Mouse (Mus musculus): ENCODE results near the gene Dnajb3. TPM values are rescaled to one million over a fixed set of nuclear protein-coding genes. Genes with fewer than 3 reads are reported as not detected.
"Not testable (repeated sequence)": the region's sequence is repeated elsewhere in the genome, so short reads cannot be mapped to it uniquely, and the experiment has no call there.

Dnajb3 gene
- polyA plus RNA-seq, 1 experiment from 2014 or later, result 12.8 TPM

- Histone ChIP-seq H3K9me3 (replicated peaks; ENCODE audit: control insufficient read depth, low read length, poor library complexity, severe bottlenecking) (peaks cover 79% of the 10 kb centered on the region), H3K4me3 (ENCODE audit: low read depth, low read length) (no peak overlapping the region), H3K9ac (ENCODE audit: low read depth, low read length) (no peak overlapping the region), H3K36me3 (ENCODE audit: control insufficient read depth, insufficient read depth, low read length) (no peaks in the 10 kb centered on the region), H3K27ac (ENCODE audit: low read length) (no peak overlapping the region), H3K4me1 (ENCODE audit: control insufficient read depth, insufficient read depth, low read length) (no peaks in the 10 kb centered on the region), H3K4me2 (ENCODE audit: low read length) (no peak overlapping the region), H3K27me3 (ENCODE audit: control insufficient read depth, insufficient read depth, low read depth, low read length) (no peaks in the 10 kb centered on the region)
- ATAC-seq, result no peak
- 70% methylated on average over 7 of the region's 7 CpGs for WGBS
These were observed 22.5 kb upstream of the Dnajb3 start for GRCm38 (mm10) chr1:88228121-88228520.

GRCm38 (mm10) chr1:88227482-88227881 lies 21.9 kb upstream of the Dnajb3 start:
- no peaks in the 10 kb centered on the region for H3K4me1 ChIP-seq (ENCODE audit: control insufficient read depth, insufficient read depth, low read length)
- no peaks in the 10 kb centered on the region for H3K36me3 ChIP-seq (ENCODE audit: control insufficient read depth, insufficient read depth, low read length)
- H3K4me3 ChIP-seq (ENCODE audit: low read depth, low read length), result no peak overlapping the region
- H3K27ac ChIP-seq (ENCODE audit: low read length), result no peak overlapping the region
- no peaks in the 10 kb centered on the region for H3K27me3 ChIP-seq (ENCODE audit: control insufficient read depth, insufficient read depth, low read depth, low read length)
- peaks cover 72% of the 10 kb centered on the region for H3K9me3 ChIP-seq (replicated peaks; ENCODE audit: control insufficient read depth, low read length, poor library complexity, severe bottlenecking)
- no peak overlapping the region for H3K9ac ChIP-seq (ENCODE audit: low read depth, low read length)
- H3K4me2 ChIP-seq (ENCODE audit: low read length), result no peak overlapping the region
- no peak for ATAC-seq
- WGBS, result 63% methylated on average over 2 of the region's 2 CpGs

GRCm38 (mm10) chr1:88226670-88227379 lies 21.2 kb upstream of the Dnajb3 start, which contains the start of gene Mroh2a:
Gene Mroh2a (plus strand): TSS chr1:88226986.
- H3K27me3 ChIP-seq (ENCODE audit: control insufficient read depth, insufficient read depth, low read depth, low read length), result no peaks in the 10 kb centered on the region
- H3K9me3 ChIP-seq (replicated peaks; ENCODE audit: control insufficient read depth, low read length, poor library complexity, severe bottlenecking), result peaks cover 69% of the 10 kb centered on the region
- no peaks in the 10 kb centered on the region for H3K4me1 ChIP-seq (ENCODE audit: control insufficient read depth, insufficient read depth, low read length)
- H3K27ac ChIP-seq (ENCODE audit: low read length), result no peak within 1 kb of the TSS
- no peak within 1 kb of the TSS for H3K4me3 ChIP-seq (ENCODE audit: low read depth, low read length)
- no peaks in the 10 kb centered on the region for H3K36me3 ChIP-seq (ENCODE audit: control insufficient read depth, insufficient read depth, low read length)
- H3K9ac ChIP-seq (ENCODE audit: low read depth, low read length), result no peak within 1 kb of the TSS
- H3K4me2 ChIP-seq (ENCODE audit: low read length), result no peak within 1 kb of the TSS
- 55% methylated on average over 5 of the region's 5 CpGs for WGBS
- ATAC-seq, result no peak

- H3K27ac ChIP-seq (ENCODE audit: low read length), result no peak overlapping the region
- H3K9me3 ChIP-seq (replicated peaks; ENCODE audit: control insufficient read depth, low read length, poor library complexity, severe bottlenecking), result peaks cover 58% of the 10 kb centered on the region
- H3K9ac ChIP-seq (ENCODE audit: low read depth, low read length), result no peak overlapping the region
- H3K4me3 ChIP-seq (ENCODE audit: low read depth, low read length), result no peak overlapping the region
- H3K27me3 ChIP-seq (ENCODE audit: control insufficient read depth, insufficient read depth, low read depth, low read length), result no peaks in the 10 kb centered on the region
- no peaks in the 10 kb centered on the region for H3K36me3 ChIP-seq (ENCODE audit: control insufficient read depth, insufficient read depth, low read length)
- H3K4me2 ChIP-seq (ENCODE audit: low read length), result no peak overlapping the region
- H3K4me1 ChIP-seq (ENCODE audit: control insufficient read depth, insufficient read depth, low read length), result no peaks in the 10 kb centered on the region
- ATAC-seq, result no peak
These were observed 20.2 kb upstream of the Dnajb3 start for GRCm38 (mm10) chr1:88225741-88226140.

GRCm38 (mm10) chr1:88225301-88225700 lies 19.7 kb upstream of the Dnajb3 start:
- H3K9me3 ChIP-seq (replicated peaks; ENCODE audit: control insufficient read depth, low read length, poor library complexity, severe bottlenecking), result peaks cover 54% of the 10 kb centered on the region
- H3K4me1 ChIP-seq (ENCODE audit: control insufficient read depth, insufficient read depth, low read length); H3K27ac ChIP-seq (ENCODE audit: low read length); ATAC-seq; H3K9ac ChIP-seq (ENCODE audit: low read depth, low read length); H3K27me3 ChIP-seq (ENCODE audit: control insufficient read depth, insufficient read depth, low read depth, low read length); H3K4me2 ChIP-seq (ENCODE audit: low read length); H3K36me3 ChIP-seq (ENCODE audit: control insufficient read depth, insufficient read depth, low read length); H3K4me3 ChIP-seq (ENCODE audit: low read depth, low read length): not testable (repeated sequence)
- WGBS, result 37% methylated on average over 2 of the region's 2 CpGs

- peaks cover 43% of the 10 kb centered on the region for H3K9me3 ChIP-seq (replicated peaks; ENCODE audit: control insufficient read depth, low read length, poor library complexity, severe bottlenecking)
- ATAC-seq, result no peak
- no peak overlapping the region for H3K4me3 ChIP-seq (ENCODE audit: low read depth, low read length)
- no peaks in the 10 kb centered on the region for H3K27me3 ChIP-seq (ENCODE audit: control insufficient read depth, insufficient read depth, low read depth, low read length)
- 71% methylated on average over 2 of the region's 2 CpGs for WGBS
- no peak overlapping the region for H3K27ac ChIP-seq (ENCODE audit: low read length)
- H3K4me2 ChIP-seq (ENCODE audit: low read length), result no peak overlapping the region
- no peaks in the 10 kb centered on the region for H3K4me1 ChIP-seq (ENCODE audit: control insufficient read depth, insufficient read depth, low read length)
- no peak overlapping the region for H3K9ac ChIP-seq (ENCODE audit: low read depth, low read length)
- H3K36me3 ChIP-seq (ENCODE audit: control insufficient read depth, insufficient read depth, low read length), result no peaks in the 10 kb centered on the region
These were observed 18.6 kb upstream of the Dnajb3 start for GRCm38 (mm10) chr1:88224029-88224776.

GRCm38 (mm10) chr1:88223591-88223990 lies 18.0 kb upstream of the Dnajb3 start:
- H3K36me3 ChIP-seq (ENCODE audit: control insufficient read depth, insufficient read depth, low read length), result no peaks in the 10 kb centered on the region
- no peak for ATAC-seq
- H3K4me3 ChIP-seq (ENCODE audit: low read depth, low read length), result no peak overlapping the region
- no peak overlapping the region for H3K4me2 ChIP-seq (ENCODE audit: low read length)
- H3K9ac ChIP-seq (ENCODE audit: low read depth, low read length), result no peak overlapping the region
- H3K27ac ChIP-seq (ENCODE audit: low read length), result no peak overlapping the region
- no peaks in the 10 kb centered on the region for H3K4me1 ChIP-seq (ENCODE audit: control insufficient read depth, insufficient read depth, low read length)
- 48% methylated on average over 1 of the region's 1 CpGs for WGBS
- H3K9me3 ChIP-seq (replicated peaks; ENCODE audit: control insufficient read depth, low read length, poor library complexity, severe bottlenecking), result peaks cover 37% of the 10 kb centered on the region
- H3K27me3 ChIP-seq (ENCODE audit: control insufficient read depth, insufficient read depth, low read depth, low read length), result no peaks in the 10 kb centered on the region

- H3K9me3 ChIP-seq (replicated peaks; ENCODE audit: control insufficient read depth, low read length, poor library complexity, severe bottlenecking), result peaks cover 32% of the 10 kb centered on the region
- ATAC-seq; H3K36me3 ChIP-seq (ENCODE audit: control insufficient read depth, insufficient read depth, low read length); H3K4me1 ChIP-seq (ENCODE audit: control insufficient read depth, insufficient read depth, low read length); H3K4me2 ChIP-seq (ENCODE audit: low read length); H3K9ac ChIP-seq (ENCODE audit: low read depth, low read length); H3K4me3 ChIP-seq (ENCODE audit: low read depth, low read length); H3K27ac ChIP-seq (ENCODE audit: low read length); H3K27me3 ChIP-seq (ENCODE audit: control insufficient read depth, insufficient read depth, low read depth, low read length): not testable (repeated sequence)
These were observed 17.5 kb upstream of the Dnajb3 start for GRCm38 (mm10) chr1:88223011-88223515.

GRCm38 (mm10) chr1:88222216-88222615 lies 16.6 kb upstream of the Dnajb3 start:
- H3K4me2 ChIP-seq (ENCODE audit: low read length), result no peak overlapping the region
- no peak overlapping the region for H3K4me3 ChIP-seq (ENCODE audit: low read depth, low read length)
- H3K4me1 ChIP-seq (ENCODE audit: control insufficient read depth, insufficient read depth, low read length), result no peaks in the 10 kb centered on the region
- H3K27ac ChIP-seq (ENCODE audit: low read length), result no peak overlapping the region
- H3K36me3 ChIP-seq (ENCODE audit: control insufficient read depth, insufficient read depth, low read length), result no peaks in the 10 kb centered on the region
- no peaks in the 10 kb centered on the region for H3K27me3 ChIP-seq (ENCODE audit: control insufficient read depth, insufficient read depth, low read depth, low read length)
- H3K9me3 ChIP-seq (replicated peaks; ENCODE audit: control insufficient read depth, low read length, poor library complexity, severe bottlenecking), result peaks cover 28% of the 10 kb centered on the region
- ATAC-seq, result no peak
- no peak overlapping the region for H3K9ac ChIP-seq (ENCODE audit: low read depth, low read length)
- whole genome bisulfite sequencing, result 50% methylated on average over 2 of the region's 2 CpGs

Data from midbrain, embryonic 16.5 days (tissue).